Mouse (Mus musculus): ENCODE data around the gene Saxo1.

- TF ChIP-seq GATA1 (IDR thresholded peaks at IDR 0.05; ENCODE audit: low read length) (no peak), TAL1 (IDR thresholded peaks at IDR 0.05; ENCODE audit: low read length) (no peak)
Measured at GRCm38 (mm10) chr4:86545615-86546014, 12.5 kb downstream of the Saxo1 start.
